Mouse (Mus musculus): Measurements from ENCODE around the gene Sptbn4. TPM values are rescaled to one million over a fixed set of nuclear protein-coding genes. Genes with fewer than 3 reads are reported as not detected.
A peak's percentile ranks its signal among the peaks of the same experiment; 100 is the strongest.

Gene Sptbn4
- polyA plus RNA-seq, 1 experiment, result 0.23 TPM

DNA sequence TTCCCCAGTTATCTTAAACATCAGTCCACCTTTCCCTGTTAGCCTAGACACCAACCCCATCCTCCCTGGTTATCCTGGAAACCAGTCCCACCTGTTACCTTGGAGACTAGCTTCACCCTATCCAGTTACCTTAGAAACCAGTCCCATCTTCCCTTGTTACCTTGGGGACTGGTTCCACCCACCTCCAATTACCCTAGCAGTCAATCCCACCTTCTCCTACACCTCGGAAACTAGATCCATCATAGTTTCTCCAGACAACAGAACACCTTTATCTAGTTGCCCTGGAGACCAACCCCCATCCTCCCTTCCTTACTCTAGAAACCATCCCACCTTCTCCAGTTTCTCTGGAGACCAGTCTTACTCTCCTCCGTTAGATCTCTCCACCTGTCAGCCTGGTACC lies 30.3 kb downstream of the Sptbn4 start:
- DNase-seq (ENCODE audit: low read depth in 1 of 2, low spot score in 2 of 2), result no peak
- H3K27me3 ChIP-seq (ENCODE audit: control insufficient read depth, insufficient read depth, low read length), result no peaks in the 10 kb centered on the region
- H3K4me3 ChIP-seq (ENCODE audit: extremely low read depth, insufficient read depth, insufficient read length), result no peak overlapping the region
- H3K36me3 ChIP-seq (ENCODE audit: control insufficient read depth, insufficient read depth, low read length), result no peaks in the 10 kb centered on the region
- no peaks in the 10 kb centered on the region for H3K4me1 ChIP-seq (ENCODE audit: control insufficient read depth, insufficient read depth, insufficient read length)
- H3K27ac ChIP-seq (ENCODE audit: insufficient read depth, low read length), result no peak overlapping the region
- 71% methylated on average over 2 of the region's 2 CpGs for WGBS
- TF ChIP-seq CTCF (IDR thresholded peaks at IDR 0.05; ENCODE audit: extremely low read depth, insufficient read depth, insufficient read length, insufficient replicate concordance), result no peak
- TF ChIP-seq POLR2A (IDR thresholded peaks at IDR 0.05; ENCODE audit: low read depth, low read length), result no peak

DNA sequence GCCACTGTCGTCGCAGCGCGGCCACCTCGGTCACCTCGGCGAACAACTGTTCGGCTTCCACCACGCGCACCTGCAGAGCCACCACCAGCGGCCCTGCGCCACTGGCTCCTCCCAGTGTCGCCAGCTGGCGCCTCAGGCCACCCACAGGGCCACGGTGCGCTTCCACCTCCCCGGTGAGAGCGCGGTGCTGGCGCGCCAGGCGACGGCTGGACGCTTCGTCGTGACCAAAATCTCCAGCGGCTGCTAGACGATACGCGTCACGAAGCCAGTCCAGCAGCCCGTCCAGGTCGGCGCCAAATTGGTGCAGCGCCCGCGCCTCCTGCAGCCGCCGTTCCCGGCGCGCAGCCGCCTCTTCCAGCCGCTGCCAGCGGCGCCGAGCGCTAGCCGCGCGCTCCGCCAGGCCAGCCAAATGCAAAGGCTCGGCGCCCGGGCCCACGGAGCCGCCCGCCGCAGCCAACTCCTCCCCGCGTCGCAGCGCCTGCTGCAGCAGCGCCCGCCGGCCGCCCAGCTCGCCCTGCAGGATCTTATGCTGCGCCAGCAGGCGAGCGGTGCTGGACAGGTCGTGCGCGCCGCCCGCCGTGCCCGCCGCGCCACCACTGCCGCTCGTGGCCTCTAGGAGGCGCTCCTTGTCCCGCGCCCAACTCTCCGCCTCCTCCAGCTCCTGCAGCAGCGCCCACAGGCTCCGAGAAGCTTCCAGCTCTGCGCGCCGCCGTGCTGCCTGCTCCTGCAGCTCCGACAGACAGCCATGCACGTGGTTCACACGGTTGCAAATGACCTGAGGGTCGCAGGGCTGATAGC lies 38.9 kb downstream of the Sptbn4 start:
- H3K27me3 ChIP-seq (ENCODE audit: control insufficient read depth, insufficient read depth, low read length), result peaks cover 13% of the 10 kb centered on the region
- peak in 1 of 2 experiments; percentile 36 for DNase-seq (ENCODE audit: low read depth in 1 of 2, low spot score in 2 of 2)
- H3K4me3 ChIP-seq (ENCODE audit: extremely low read depth, insufficient read depth, insufficient read length), result no peak overlapping the region
- H3K4me1 ChIP-seq (ENCODE audit: control insufficient read depth, insufficient read depth, insufficient read length), result peaks cover 9% of the 10 kb centered on the region; the same call in 1 of the 2 replicates
- no peaks in the 10 kb centered on the region for H3K36me3 ChIP-seq (ENCODE audit: control insufficient read depth, insufficient read depth, low read length)
- H3K27ac ChIP-seq (ENCODE audit: insufficient read depth, low read length), result no peak overlapping the region
- WGBS, result 3% methylated on average over 95 of the region's 96 CpGs
- peak; percentile 52; the same call in 1 of the 2 replicates for TF ChIP-seq CTCF (IDR thresholded peaks at IDR 0.05; ENCODE audit: extremely low read depth, insufficient read depth, insufficient read length, insufficient replicate concordance)
- no peak for TF ChIP-seq POLR2A (IDR thresholded peaks at IDR 0.05; ENCODE audit: low read depth, low read length)

DNA sequence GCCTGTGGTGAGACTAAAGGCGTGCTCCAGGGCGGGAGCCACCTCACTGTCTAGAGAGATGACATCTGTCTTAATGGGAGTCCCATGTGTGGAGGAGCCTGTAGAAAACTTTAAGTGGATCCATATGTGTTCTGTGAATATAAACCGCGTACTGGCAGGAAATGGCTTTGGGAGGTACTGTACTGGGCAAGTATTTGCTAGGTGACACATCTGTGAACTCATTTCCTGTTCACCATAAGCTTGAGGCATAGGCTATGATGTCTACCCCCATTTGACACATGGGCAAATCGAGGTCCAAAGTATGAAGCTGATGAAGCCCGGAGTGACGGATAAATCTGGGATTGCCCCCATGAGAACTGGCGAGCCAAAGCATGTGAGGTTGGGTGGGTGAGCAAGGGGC lies 39.7 kb downstream of the Sptbn4 start:
- Histone ChIP-seq H3K36me3 (ENCODE audit: control insufficient read depth, insufficient read depth, low read length) (no peaks in the 10 kb centered on the region), H3K4me1 (ENCODE audit: control insufficient read depth, insufficient read depth, insufficient read length) (peaks cover 9% of the 10 kb centered on the region; the same call in 1 of the 2 replicates), H3K27me3 (ENCODE audit: control insufficient read depth, insufficient read depth, low read length) (peaks cover 17% of the 10 kb centered on the region), H3K27ac (ENCODE audit: insufficient read depth, low read length) (no peak overlapping the region), H3K4me3 (ENCODE audit: extremely low read depth, insufficient read depth, insufficient read length) (no peak overlapping the region)
- DNase-seq (ENCODE audit: low read depth in 1 of 2, low spot score in 2 of 2), result no peak
- 37% methylated on average over 8 of the region's 8 CpGs for WGBS
- TF ChIP-seq CTCF (IDR thresholded peaks at IDR 0.05; ENCODE audit: extremely low read depth, insufficient read depth, insufficient read length, insufficient replicate concordance), result no peak
- no peak for TF ChIP-seq POLR2A (IDR thresholded peaks at IDR 0.05; ENCODE audit: low read depth, low read length)

DNA sequence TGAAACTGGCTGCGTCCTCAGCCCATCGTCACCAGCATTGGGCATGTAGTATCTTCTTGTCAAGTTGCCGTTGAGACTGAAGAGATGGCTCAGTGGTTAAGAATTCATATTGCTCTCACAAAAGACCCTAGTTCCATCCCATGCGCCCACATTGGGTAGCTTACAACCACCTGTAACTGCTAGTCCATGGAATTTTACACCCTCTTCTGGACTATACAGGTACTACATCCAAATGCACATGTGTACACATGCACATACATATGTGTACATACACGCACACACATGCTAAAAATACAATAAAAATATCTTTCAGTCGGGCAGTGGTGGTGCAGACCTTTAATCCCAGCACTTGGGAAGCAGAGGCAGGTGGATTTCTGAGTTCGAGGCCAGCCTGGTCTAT lies 41.0 kb downstream of the Sptbn4 start:
- no peak overlapping the region for H3K27ac ChIP-seq (ENCODE audit: insufficient read depth, low read length)
- peaks cover 9% of the 10 kb centered on the region; the same call in 1 of the 2 replicates for H3K4me1 ChIP-seq (ENCODE audit: control insufficient read depth, insufficient read depth, insufficient read length)
- no peak for DNase-seq (ENCODE audit: low read depth in 1 of 2, low spot score in 2 of 2)
- TF ChIP-seq POLR2A (IDR thresholded peaks at IDR 0.05; ENCODE audit: low read depth, low read length) (no peak), CTCF (IDR thresholded peaks at IDR 0.05; ENCODE audit: extremely low read depth, insufficient read depth, insufficient read length, insufficient replicate concordance) (no peak)
- WGBS, result 82% methylated on average over 7 of the region's 7 CpGs
- H3K4me3 ChIP-seq (ENCODE audit: extremely low read depth, insufficient read depth, insufficient read length), result no peak overlapping the region
- H3K27me3 ChIP-seq (ENCODE audit: control insufficient read depth, insufficient read depth, low read length), result peaks cover 22% of the 10 kb centered on the region
- H3K36me3 ChIP-seq (ENCODE audit: control insufficient read depth, insufficient read depth, low read length), result no peaks in the 10 kb centered on the region

DNA sequence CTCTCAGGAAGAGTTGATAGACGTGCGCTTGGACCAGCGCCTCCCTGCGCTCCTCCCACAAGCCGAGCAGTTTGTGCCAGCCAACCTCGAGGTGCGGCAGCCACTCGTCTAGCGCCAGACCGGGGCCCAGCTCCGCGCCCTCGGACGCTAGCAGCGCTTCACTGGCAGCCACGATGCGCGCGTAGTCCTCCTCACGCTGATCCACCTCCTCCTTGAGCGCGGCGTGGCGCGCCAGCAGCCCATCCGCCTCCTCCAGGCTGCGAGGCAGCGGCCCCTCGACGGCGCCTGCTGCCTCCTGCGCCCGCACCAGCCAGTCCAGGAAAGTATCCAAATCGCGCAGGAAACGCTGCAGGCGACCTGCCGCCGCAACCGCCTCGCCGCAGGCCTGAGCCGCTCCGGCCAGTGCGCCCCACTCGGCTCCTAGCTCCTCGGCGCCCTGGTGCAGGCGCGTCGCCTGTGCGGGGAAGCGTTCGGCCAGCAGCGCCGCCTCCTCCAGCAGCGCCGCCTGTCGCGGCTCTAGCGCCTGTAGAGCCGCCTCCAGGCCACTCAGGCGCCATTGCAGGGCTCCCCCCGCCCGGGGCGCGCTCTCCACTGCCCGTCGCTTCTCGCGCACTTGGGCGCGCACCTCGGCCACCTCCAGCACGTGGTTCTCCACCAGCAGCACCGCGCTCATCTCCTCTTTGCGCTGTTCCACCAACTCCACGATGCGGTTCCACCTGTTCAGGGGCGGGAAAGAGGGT lies 43.1 kb downstream of the Sptbn4 start:
- H3K36me3 ChIP-seq (ENCODE audit: control insufficient read depth, insufficient read depth, low read length), result no peaks in the 10 kb centered on the region
- 10% methylated on average over 81 of the region's 81 CpGs for WGBS
- H3K4me3 ChIP-seq (ENCODE audit: extremely low read depth, insufficient read depth, insufficient read length), result no peak overlapping the region
- H3K4me1 ChIP-seq (ENCODE audit: control insufficient read depth, insufficient read depth, insufficient read length), result peaks cover 9% of the 10 kb centered on the region; the same call in 1 of the 2 replicates
- no peak for DNase-seq (ENCODE audit: low read depth in 1 of 2, low spot score in 2 of 2)
- TF ChIP-seq POLR2A (IDR thresholded peaks at IDR 0.05; ENCODE audit: low read depth, low read length) (no peak), CTCF (IDR thresholded peaks at IDR 0.05; ENCODE audit: extremely low read depth, insufficient read depth, insufficient read length, insufficient replicate concordance) (no peak)
- no peak overlapping the region for H3K27ac ChIP-seq (ENCODE audit: insufficient read depth, low read length)
- peaks cover 22% of the 10 kb centered on the region for H3K27me3 ChIP-seq (ENCODE audit: control insufficient read depth, insufficient read depth, low read length)

DNA sequence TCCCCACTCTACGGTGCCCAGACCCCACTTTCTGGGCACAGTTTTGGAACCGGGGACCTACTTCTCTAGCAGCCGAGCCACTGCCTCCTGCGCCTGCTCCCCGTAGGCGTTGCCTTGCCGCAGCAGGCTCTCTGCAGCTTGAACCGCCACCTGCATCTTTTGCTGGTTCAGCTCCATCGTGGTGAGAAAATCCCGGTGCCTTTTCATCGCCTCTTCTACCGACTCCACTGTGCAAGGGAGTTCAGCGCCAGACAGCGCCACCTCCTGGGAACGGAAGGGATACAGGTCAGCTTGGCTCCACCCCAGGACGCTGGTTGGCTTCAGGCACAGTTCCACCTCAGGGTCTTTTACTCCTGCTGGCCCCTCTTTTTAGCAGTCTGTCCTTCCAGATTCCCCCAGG lies 44.8 kb downstream of the Sptbn4 start:
- TF ChIP-seq CTCF (IDR thresholded peaks at IDR 0.05; ENCODE audit: extremely low read depth, insufficient read depth, insufficient read length, insufficient replicate concordance) (peak; percentile 58; the same call in 1 of the 2 replicates), POLR2A (IDR thresholded peaks at IDR 0.05; ENCODE audit: low read depth, low read length) (no peak)
- H3K27me3 ChIP-seq (ENCODE audit: control insufficient read depth, insufficient read depth, low read length), result peaks cover 16% of the 10 kb centered on the region
- no peaks in the 10 kb centered on the region for H3K36me3 ChIP-seq (ENCODE audit: control insufficient read depth, insufficient read depth, low read length)
- 14% methylated on average over 16 of the region's 16 CpGs for WGBS
- H3K27ac ChIP-seq (ENCODE audit: insufficient read depth, low read length), result no peak overlapping the region
- H3K4me3 ChIP-seq (ENCODE audit: extremely low read depth, insufficient read depth, insufficient read length), result no peak overlapping the region
- DNase-seq (ENCODE audit: low read depth in 1 of 2, low spot score in 2 of 2), result peak in 1 of 2 experiments; percentile 39
- no peaks in the 10 kb centered on the region for H3K4me1 ChIP-seq (ENCODE audit: control insufficient read depth, insufficient read depth, insufficient read length)

Measured in spleen, adult 2 months (tissue).